Mouse (Mus musculus) liver, postnatal 0 days (tissue): ENCODE results near the gene Plin2. TPM values are rescaled to one million over a fixed set of nuclear protein-coding genes. Genes with fewer than 3 reads are reported as not detected.
"Not testable (repeated sequence)": the region's sequence is repeated elsewhere in the genome, so short reads cannot be mapped to it uniquely, and the experiment has no call there.

Experiments used
- ATAC-seq: fragments of 200-750 bp; cut with Nextera tagmentation; 2 replicates; pipeline ENCODE4 v1.8.0; 2017; ENCODE audit warnings: mild to moderate bottlenecking, moderate library complexity
- DNase-seq: peaks from one replicate; pipeline ENCODE4 v3.0.0-alpha.2; 2016
- H3K27ac ChIP-seq: fragments of 300-500 bp; sonication (generic); 2 replicates; pipeline ENCODE4 v1.5.1; 2014; ENCODE audit warnings: antibody characterized with exemption, moderate library complexity, mild to moderate bottlenecking, low read depth
- H3K27me3 ChIP-seq: fragments of 300-500 bp; sonication (generic); 2 replicates; pipeline ENCODE4 v1.6.1; 2014; ENCODE audit warnings: low read length, control low read depth, mixed read lengths; ENCODE audit not compliant: insufficient read depth
- H3K36me3 ChIP-seq: fragments of 300-500 bp; sonication (generic); replicated peaks from 2 replicates; pipeline ENCODE4 v1.6.1; 2014; ENCODE audit warnings: mild to moderate bottlenecking, control low read depth, low read length, moderate library complexity, mixed read lengths; ENCODE audit not compliant: insufficient read depth
- H3K4me1 ChIP-seq: fragments of 300-500 bp; sonication (generic); 2 replicates; pipeline ENCODE4 v1.6.1; 2014; ENCODE audit warnings: antibody characterized with exemption, mild to moderate bottlenecking, control low read depth; ENCODE audit not compliant: insufficient read depth
- H3K4me2 ChIP-seq: fragments of 300-500 bp; sonication (generic); 2 replicates; pipeline ENCODE4 v1.6.1; 2014; ENCODE audit warnings: low read depth, mild to moderate bottlenecking, low read length, moderate library complexity, mixed read lengths
- H3K4me3 ChIP-seq: fragments of 300-500 bp; sonication (generic); 2 replicates; pipeline ENCODE4 v1.5.1; 2014; ENCODE audit warnings: low read depth, low read length
- H3K9ac ChIP-seq: fragments of 300-500 bp; sonication (generic); replicated peaks from 2 replicates; pipeline ENCODE4 v1.6.1; 2014; ENCODE audit warnings: mild to moderate bottlenecking, moderate library complexity
- H3K9me3 ChIP-seq: fragments of 300-500 bp; sonication (generic); 2 replicates; pipeline ENCODE4 v1.6.1; 2016; ENCODE audit warnings: mild to moderate bottlenecking, control low read depth, low read length, mixed read lengths
- CTCF ChIP-seq: sonication (generic); IDR thresholded peaks from 2 replicates; pipeline ENCODE4 v1.5.1; 2016; ENCODE audit warnings: antibody characterized with exemption, low read depth
- EP300 ChIP-seq: IDR thresholded peaks from 2 replicates; pipeline ENCODE4 v1.6.1; 2016; ENCODE audit warnings: antibody characterized with exemption, low read depth, mild to moderate bottlenecking
- WGBS: fragments of 180-500 bp; shearing (Covaris S2); extraction: QIAGEN DNeasy Blood & Tissue Kit; methylation state at CpG from one replicate; pipeline ENCODE4 v1.1.7; 2014; ENCODE audit not compliant: insufficient replicate concordance; 5-methylcytosine and 5-hydroxymethylcytosine counted together
- polyA plus RNA-seq: library from polyadenylated mRNA; unstranded; fragments of >200 nt; fragmentation: Nextera tagmentation; extraction: Ambion mirVana; gene quantifications from 2 replicates; pipeline ENCODE4 v1.2.1, GENCODE M21; 2015

Gene Plin2
- polyA plus RNA-seq, 1 experiment from 2014 or later: 451 TPM

DNA sequence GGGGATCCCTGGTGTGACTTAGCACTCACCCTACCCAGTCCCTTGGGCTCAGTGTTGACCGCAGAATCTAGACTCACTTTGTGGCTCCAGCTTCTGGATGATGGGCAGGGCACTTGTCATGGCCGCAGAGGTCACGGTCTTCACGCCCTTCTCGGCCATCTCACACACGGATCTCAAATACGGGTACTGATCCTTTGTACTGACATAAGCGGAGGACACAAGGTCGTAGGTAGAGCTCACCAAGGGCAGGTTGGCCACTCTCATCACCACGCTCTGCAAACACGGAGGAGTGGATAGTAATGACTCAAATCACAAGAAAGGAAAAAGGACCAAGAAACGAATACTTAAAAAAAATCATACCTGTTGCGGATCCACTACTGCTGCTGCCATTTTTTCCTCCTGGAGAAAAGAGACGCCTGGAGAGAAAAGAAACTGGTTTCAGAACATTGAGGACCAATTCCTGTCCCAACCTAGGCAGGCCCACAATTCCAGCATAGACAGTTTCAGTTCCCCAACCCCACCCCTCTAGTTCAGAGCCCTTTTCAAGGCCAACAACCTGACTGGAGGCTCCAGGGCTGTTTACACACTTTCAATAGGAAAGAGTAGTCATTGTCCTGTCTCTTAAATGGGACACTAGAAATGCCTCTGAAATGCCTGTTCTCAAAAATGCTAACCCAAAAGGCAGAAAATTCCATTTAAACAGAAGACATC, 1.4 kb downstream of the Plin2 start:
- H3K27me3 ChIP-seq: no peaks in the 10 kb centered on the region
- H3K27ac ChIP-seq: peak overlapping the region; percentile 98
- 71% methylated on average over 14 of the region's 14 CpGs for WGBS
- no peaks in the 10 kb centered on the region for H3K9me3 ChIP-seq
- H3K4me2 ChIP-seq: peak overlapping the region; percentile 81
- H3K4me3 ChIP-seq: peak overlapping the region; percentile 91
- no peak for DNase-seq
- no peak for TF ChIP-seq CTCF
- no peak for TF ChIP-seq EP300
- peaks cover 71% of the 10 kb centered on the region for H3K4me1 ChIP-seq
- H3K9ac ChIP-seq: peak overlapping the region; percentile 92
- ATAC-seq: no peak
- H3K36me3 ChIP-seq: peaks cover 36% of the 10 kb centered on the region

DNA sequence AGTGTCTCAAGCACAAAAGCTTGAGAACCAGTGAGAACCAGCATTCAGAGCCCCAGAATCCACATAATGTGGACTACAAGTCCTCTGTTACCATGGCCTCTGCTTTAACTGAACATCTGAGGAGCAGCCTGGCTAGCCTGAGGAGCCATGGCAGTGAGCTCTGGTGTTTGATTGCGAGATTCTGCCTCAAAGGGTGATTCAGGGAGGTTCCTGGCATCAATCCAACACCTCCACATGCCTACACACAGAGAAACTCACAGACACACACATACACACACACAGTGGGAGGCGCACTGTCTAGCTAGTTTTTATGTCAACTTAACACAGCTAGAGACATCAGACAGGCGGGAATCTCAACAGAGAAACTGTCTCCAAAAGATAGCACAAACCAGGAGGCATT, 4.3 kb downstream of the Plin2 start:
- TF ChIP-seq CTCF: no peak
- TF ChIP-seq EP300: no peak
- H3K4me2 ChIP-seq: peak overlapping the region; percentile 27; the same call in 1 of the 2 replicates
- WGBS: 54% methylated on average over 3 of the region's 3 CpGs
- H3K27me3 ChIP-seq: no peaks in the 10 kb centered on the region
- no peak overlapping the region for H3K9ac ChIP-seq
- H3K9me3 ChIP-seq: no peaks in the 10 kb centered on the region
- peaks cover 44% of the 10 kb centered on the region for H3K4me1 ChIP-seq
- H3K36me3 ChIP-seq: peaks cover 48% of the 10 kb centered on the region
- no peak overlapping the region for H3K27ac ChIP-seq
- ATAC-seq: no peak
- no peak overlapping the region for H3K4me3 ChIP-seq
- DNase-seq: peak; percentile 55

DNA sequence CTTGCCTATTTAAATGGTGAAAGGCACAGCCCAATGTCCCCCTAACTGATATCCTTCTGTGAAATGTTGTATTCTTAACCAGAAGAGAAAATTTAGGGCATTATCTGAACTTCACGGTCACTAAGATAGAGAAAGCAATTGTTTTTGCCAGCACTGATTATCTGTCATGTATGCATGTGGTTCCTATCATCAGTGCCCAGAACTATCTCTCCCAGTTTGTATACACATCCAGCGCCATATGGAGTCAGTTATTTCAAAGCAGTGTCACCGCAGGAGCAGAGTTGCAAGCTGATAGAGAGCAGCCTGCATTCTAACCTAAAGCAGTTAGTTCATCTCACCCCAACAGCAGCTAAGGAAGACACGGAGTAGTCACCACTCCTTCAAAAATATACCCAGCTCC, 5.9 kb downstream of the Plin2 start:
- no peak for DNase-seq
- 0 out of 2 replicates have a peak overlapping the region, but pooled peaks have one; percentile 8 for H3K27ac ChIP-seq
- H3K36me3 ChIP-seq: peaks cover 64% of the 10 kb centered on the region
- H3K4me3 ChIP-seq: no peak overlapping the region
- H3K4me1 ChIP-seq: peaks cover 35% of the 10 kb centered on the region
- TF ChIP-seq CTCF: no peak
- TF ChIP-seq EP300: peak; percentile 94
- 48% methylated on average over 4 of the region's 4 CpGs for WGBS
- no peaks in the 10 kb centered on the region for H3K27me3 ChIP-seq
- peak; percentile 60 for ATAC-seq
- no peaks in the 10 kb centered on the region for H3K9me3 ChIP-seq
- H3K4me2 ChIP-seq: peak overlapping the region; percentile 30; the same call in 1 of the 2 replicates
- no peak overlapping the region for H3K9ac ChIP-seq

DNA sequence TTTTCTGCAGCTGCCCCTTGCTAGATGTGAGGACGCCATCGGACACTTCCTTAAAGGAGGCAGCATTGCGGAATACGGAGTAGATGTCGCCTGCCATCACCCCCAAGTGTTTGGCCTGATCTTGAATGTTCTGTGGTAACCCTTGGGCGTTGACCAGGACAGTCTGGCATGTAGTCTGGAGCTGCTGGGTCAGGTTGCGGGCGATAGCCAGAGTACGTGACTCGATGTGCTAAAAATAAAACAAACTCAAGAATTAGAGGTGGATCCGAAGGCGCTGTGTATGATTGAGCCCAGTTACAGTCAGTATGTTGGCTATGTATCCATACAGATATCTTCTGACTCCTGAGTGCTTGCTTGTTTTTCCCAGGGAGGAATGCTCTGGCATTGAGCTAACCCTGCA, 12.7 kb downstream of the Plin2 start:
- Histone ChIP-seq H3K27me3 (no peaks in the 10 kb centered on the region), H3K4me3 (no peak overlapping the region), H3K36me3 (peaks cover 55% of the 10 kb centered on the region), H3K27ac (no peak overlapping the region), H3K9ac (no peak overlapping the region), H3K4me2 (no peak overlapping the region), H3K4me1 (no peaks in the 10 kb centered on the region), H3K9me3 (no peaks in the 10 kb centered on the region)
- DNase-seq (no peak), ATAC-seq (no peak)
- 88% methylated on average over 12 of the region's 12 CpGs for WGBS
- TF ChIP-seq CTCF (no peak), EP300 (no peak)

DNA sequence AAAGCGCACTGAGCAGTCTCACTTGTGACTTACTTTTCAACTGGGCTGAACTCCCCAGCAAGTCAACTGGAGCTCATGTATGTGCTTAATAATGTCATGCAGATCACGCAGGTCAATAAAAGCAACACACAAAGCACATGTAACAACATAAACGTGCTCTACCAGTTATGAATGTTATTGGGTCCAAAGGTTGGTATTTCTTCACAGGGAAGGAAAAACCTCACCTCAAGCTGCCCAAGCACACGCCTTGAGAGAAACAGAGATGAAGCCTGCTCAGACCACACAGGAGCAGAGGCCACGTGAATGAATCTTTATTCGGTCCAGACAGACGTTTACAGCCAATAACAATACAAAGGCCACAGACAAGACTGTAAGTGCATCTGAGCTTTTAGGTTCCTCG, 13.4 kb downstream of the Plin2 start:
- H3K4me1 ChIP-seq, H3K27me3 ChIP-seq, H3K4me2 ChIP-seq, H3K4me3 ChIP-seq, H3K27ac ChIP-seq, ATAC-seq, H3K9me3 ChIP-seq, H3K9ac ChIP-seq, DNase-seq: not testable (repeated sequence)
- 87% methylated on average over 8 of the region's 8 CpGs for WGBS
- H3K36me3 ChIP-seq: peaks cover 49% of the 10 kb centered on the region

DNA sequence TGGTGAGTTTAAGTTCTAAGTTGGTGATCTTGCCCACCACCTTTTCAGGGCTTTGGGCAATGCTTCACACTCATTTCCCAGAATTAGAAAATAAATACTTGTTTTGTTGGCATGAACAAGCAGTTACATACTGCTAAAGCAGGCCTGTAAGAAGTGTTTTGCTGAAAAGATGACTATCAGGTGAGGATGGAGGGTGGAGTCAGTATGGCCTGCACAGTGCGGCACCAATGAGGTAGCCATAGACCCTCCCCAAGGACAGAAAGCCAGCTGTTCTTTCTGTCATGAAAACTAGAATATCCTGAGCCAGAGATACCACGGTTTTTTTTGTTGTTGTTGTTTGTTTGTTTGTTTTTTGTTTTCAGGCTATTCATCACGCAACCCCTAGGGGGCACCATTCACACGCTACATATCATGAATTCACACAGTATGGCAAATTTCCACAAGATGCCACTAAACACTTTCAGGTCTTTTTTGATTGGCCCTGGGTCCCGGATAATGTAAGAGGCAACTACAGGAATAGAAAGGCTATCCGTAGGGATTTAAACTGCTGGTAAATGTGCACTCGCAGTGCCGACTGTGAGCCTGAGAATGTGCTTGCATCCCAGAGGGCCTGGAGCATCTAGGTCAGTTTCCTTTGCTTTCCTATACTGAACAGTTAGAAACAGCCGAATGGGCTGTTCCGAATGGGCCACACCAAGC, 18.0 kb downstream of the Plin2 start:
- Histone ChIP-seq H3K27ac (no peak overlapping the region), H3K27me3 (no peaks in the 10 kb centered on the region), H3K9ac (no peak overlapping the region), H3K4me1 (no peaks in the 10 kb centered on the region), H3K9me3 (no peaks in the 10 kb centered on the region), H3K4me3 (no peak overlapping the region), H3K36me3 (peaks cover 7% of the 10 kb centered on the region), H3K4me2 (no peak overlapping the region)
- WGBS: 78% methylated on average over 10 of the region's 10 CpGs
- peak; percentile 37 for DNase-seq
- ATAC-seq: no peak
- peak; percentile 83 for TF ChIP-seq CTCF
- no peak for TF ChIP-seq EP300

DNA sequence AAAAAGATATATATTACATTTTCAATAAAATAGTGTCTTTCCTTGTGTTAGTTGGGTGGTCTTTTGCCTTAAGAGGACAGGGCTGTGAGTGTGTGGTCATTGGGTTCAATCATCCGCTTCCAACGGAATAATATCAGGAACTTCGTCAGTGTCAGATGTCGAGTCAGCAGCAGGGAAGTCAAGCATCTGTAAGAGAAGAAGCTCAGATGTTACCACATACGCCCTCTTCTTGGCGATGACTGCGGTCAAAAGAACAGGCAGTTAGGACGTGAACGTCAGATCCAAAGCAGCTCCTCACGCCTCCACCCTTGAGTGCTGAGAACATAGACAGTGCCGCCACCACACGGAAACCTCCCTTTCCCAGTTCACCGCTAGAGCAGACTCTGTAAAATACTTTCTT, 21.5 kb downstream of the Plin2 start:
- H3K4me1 ChIP-seq, H3K27ac ChIP-seq, H3K27me3 ChIP-seq, DNase-seq, H3K9ac ChIP-seq, H3K9me3 ChIP-seq, H3K36me3 ChIP-seq, H3K4me3 ChIP-seq, ATAC-seq, H3K4me2 ChIP-seq: not testable (repeated sequence)
- WGBS: 83% methylated on average over 10 of the region's 13 CpGs
